Mouse (Mus musculus) CH12.LX (cell line): ENCODE results near the gene Bicd2. TPM values are rescaled to one million over a fixed set of nuclear protein-coding genes. Genes with fewer than 3 reads are reported as not detected.

Experiments
- DNase-seq: peaks from one replicate; pipeline ENCODE4 v3.0.0-alpha.2; 2013; ENCODE audit errors: extremely low read depth
- H3K27ac ChIP-seq: 2 replicates; pipeline ENCODE4 v1.5.1; 2012; ENCODE audit warnings: low read depth, mild to moderate bottlenecking, control low read depth, moderate library complexity; ENCODE audit not compliant: insufficient read depth
- H3K27me3 ChIP-seq: replicated peaks from 2 replicates; pipeline ENCODE3; 2012; ENCODE audit warnings: inconsistent platforms
- H3K36me3 ChIP-seq, 2 experiments: replicated peaks in 1 of 2; 2 replicates each; pipeline versions ENCODE3 to v1.6.1; 2012; ENCODE audit warnings: inconsistent platforms in 1 of 2, low read length in 1 of 2, mild to moderate bottlenecking in 1 of 2, mixed read lengths in 1 of 2, moderate library complexity in 1 of 2; ENCODE audit not compliant: control insufficient read depth in 1 of 2, insufficient read depth in 1 of 2
- H3K4me1 ChIP-seq, 2 experiments: 2 replicates each; pipeline ENCODE4 v1.6.1; 2012; ENCODE audit warnings: inconsistent platforms in 1 of 2, moderate library complexity in 1 of 2; ENCODE audit not compliant: insufficient read depth in 2 of 2, control insufficient read depth in 1 of 2
- H3K4me2 ChIP-seq: 2 replicates; pipeline ENCODE4 v1.6.1; 2012; ENCODE audit warnings: low read depth, mild to moderate bottlenecking, control low read depth; ENCODE audit not compliant: poor library complexity, insufficient read depth, severe bottlenecking
- H3K4me3 ChIP-seq, 3 experiments: fragments of 150-350 bp in 1 of 3; sonication (generic) in 1 of 3; replicated peaks in 1 of 3; 2 replicates each; pipeline versions ENCODE3 to v1.5.1; 2011 to 2012; ENCODE audit warnings: low read depth in 2 of 3, low read length in 2 of 3, mild to moderate bottlenecking in 2 of 3, moderate library complexity in 2 of 3, control low read depth in 1 of 3, improper control_type of control experiment in 1 of 3, inconsistent platforms in 1 of 3, mixed read lengths in 1 of 3; ENCODE audit not compliant: poor library complexity in 1 of 3
- H3K79me2 ChIP-seq: replicated peaks from 2 replicates; pipeline ENCODE4 v1.6.1; 2012; ENCODE audit warnings: mild to moderate bottlenecking, moderate library complexity; ENCODE audit not compliant: control insufficient read depth, poor library complexity, insufficient read depth, severe bottlenecking; ENCODE audit errors: extremely low read depth
- H3K9ac ChIP-seq: 2 replicates; pipeline ENCODE4 v1.6.1; 2012; ENCODE audit warnings: low read depth, mild to moderate bottlenecking, control low read depth, moderate library complexity; ENCODE audit not compliant: insufficient read depth
- H3K9me3 ChIP-seq: replicated peaks from 2 replicates; pipeline ENCODE3; 2012; ENCODE audit warnings: low read length, inconsistent platforms, mixed read lengths
- CHD1 ChIP-seq: IDR thresholded peaks from 2 replicates; pipeline ENCODE4 v1.6.1; 2012; ENCODE audit warnings: low read depth, low read length, improper control_type of control experiment, inconsistent platforms
- CHD2 ChIP-seq: IDR thresholded peaks from 2 replicates; pipeline ENCODE4 v1.6.1; 2011; ENCODE audit warnings: low read length, improper control_type of control experiment
- CTCF ChIP-seq, 2 experiments: IDR thresholded peaks in 1 of 2; conservative IDR thresholded peaks in 1 of 2; 2 replicates each; pipeline ENCODE4 v1.5.1; 2011 to 2012; ENCODE audit warnings: low read depth in 2 of 2, low read length in 2 of 2, improper control_type of control experiment in 1 of 2, inconsistent platforms in 1 of 2, mild to moderate bottlenecking in 1 of 2, moderate library complexity in 1 of 2
- ETS1 ChIP-seq: conservative IDR thresholded peaks from 2 replicates; pipeline ENCODE4 v1.6.1; 2012; ENCODE audit warnings: low read depth, mild to moderate bottlenecking, inconsistent platforms, low read length, improper control_type of control experiment, moderate library complexity
- HCFC1 ChIP-seq: IDR thresholded peaks from 2 replicates; pipeline ENCODE4 v1.6.1; 2012; ENCODE audit warnings: low read depth, mild to moderate bottlenecking, inconsistent platforms, low read length, improper control_type of control experiment
- KAT2A ChIP-seq: IDR thresholded peaks from 2 replicates; pipeline ENCODE4 v1.6.1; 2012; ENCODE audit warnings: low read length, improper control_type of control experiment, inconsistent platforms; ENCODE audit not compliant: insufficient replicate concordance
- MAFK ChIP-seq: IDR thresholded peaks from 2 replicates; pipeline ENCODE4 v1.6.1; 2011; ENCODE audit warnings: low read length, improper control_type of control experiment; ENCODE audit not compliant: insufficient replicate concordance
- MEF2A ChIP-seq: IDR thresholded peaks from 2 replicates; pipeline ENCODE4 v1.6.1; 2014; ENCODE audit warnings: low read depth, mild to moderate bottlenecking, inconsistent platforms, low read length, improper control_type of control experiment, borderline replicate concordance
- POLR2A ChIP-seq: IDR thresholded peaks from 2 replicates; pipeline ENCODE4 v1.6.1; 2011; ENCODE audit warnings: low read depth, mild to moderate bottlenecking, improper control_type of control experiment, low read length
- RAD21 ChIP-seq: IDR thresholded peaks from 2 replicates; pipeline ENCODE4 v1.6.1; 2011; ENCODE audit warnings: low read depth, mild to moderate bottlenecking, low read length, improper control_type of control experiment, moderate library complexity
- RCOR1 ChIP-seq: conservative IDR thresholded peaks from 2 replicates; pipeline ENCODE4 v1.6.1; 2012; ENCODE audit warnings: low read depth, mild to moderate bottlenecking, inconsistent platforms, low read length, improper control_type of control experiment
- SMC3 ChIP-seq: IDR thresholded peaks from 2 replicates; pipeline ENCODE4 v1.6.1; 2011; ENCODE audit warnings: low read depth, low read length, improper control_type of control experiment
- TCF12 ChIP-seq: IDR thresholded peaks from 2 replicates; pipeline ENCODE4 v1.6.1; 2014; ENCODE audit warnings: low read depth, mild to moderate bottlenecking, inconsistent platforms, low read length, improper control_type of control experiment
- USF2 ChIP-seq: conservative IDR thresholded peaks from 2 replicates; pipeline ENCODE4 v1.6.1; 2011; ENCODE audit warnings: low read depth, low read length, improper control_type of control experiment
- ZC3H11A ChIP-seq: IDR thresholded peaks from 2 replicates; pipeline ENCODE4 v1.6.1; 2012; ENCODE audit warnings: low read depth, mild to moderate bottlenecking, inconsistent platforms, low read length, improper control_type of control experiment
- dilution Hi-C: fragments of 300-500 bp; cut with MboI; formaldehyde crosslinking; loops from 2 replicates; pipeline ENCODE4 v1.14.3; 2020; ENCODE audit warnings: low sequenced_read_pairs; ENCODE audit not compliant: extremely low pct_unique_long_range_greater_than_20kb, extremely low pct_ligation_motif_present
- in situ Hi-C: fragments of 300-500 bp; cut with MboI; formaldehyde crosslinking; loops from 3 replicates; pipeline ENCODE4 v1.14.3; 2019; ENCODE audit warnings: low sequenced_read_pairs, low pct_ligation_motif_present, low pct_unique_long_range_greater_than_20kb, mixed read lengths
- polyA plus RNA-seq: library from polyadenylated mRNA; unstranded; fragments of >175 nt; gene quantifications from 2 replicates; pipeline ENCODE4 v1.2.1, GENCODE M21; 2012; ENCODE audit warnings: low read depth; ENCODE audit not compliant: insufficient read length
- total RNA-seq, 2 experiments: library from RNA; depleted of rRNA; stranded (reverse); fragments of 300-350 nt in 1 of 2; fragments of >200 nt in 1 of 2; gene quantifications; 2 replicates each; pipeline ENCODE4 v1.2.3; 2012 to 2014

Gene Bicd2
- total and polyA plus RNA-seq, 3 experiments, result 16.9 to 26.5 (median 21.0) TPM

DNA sequence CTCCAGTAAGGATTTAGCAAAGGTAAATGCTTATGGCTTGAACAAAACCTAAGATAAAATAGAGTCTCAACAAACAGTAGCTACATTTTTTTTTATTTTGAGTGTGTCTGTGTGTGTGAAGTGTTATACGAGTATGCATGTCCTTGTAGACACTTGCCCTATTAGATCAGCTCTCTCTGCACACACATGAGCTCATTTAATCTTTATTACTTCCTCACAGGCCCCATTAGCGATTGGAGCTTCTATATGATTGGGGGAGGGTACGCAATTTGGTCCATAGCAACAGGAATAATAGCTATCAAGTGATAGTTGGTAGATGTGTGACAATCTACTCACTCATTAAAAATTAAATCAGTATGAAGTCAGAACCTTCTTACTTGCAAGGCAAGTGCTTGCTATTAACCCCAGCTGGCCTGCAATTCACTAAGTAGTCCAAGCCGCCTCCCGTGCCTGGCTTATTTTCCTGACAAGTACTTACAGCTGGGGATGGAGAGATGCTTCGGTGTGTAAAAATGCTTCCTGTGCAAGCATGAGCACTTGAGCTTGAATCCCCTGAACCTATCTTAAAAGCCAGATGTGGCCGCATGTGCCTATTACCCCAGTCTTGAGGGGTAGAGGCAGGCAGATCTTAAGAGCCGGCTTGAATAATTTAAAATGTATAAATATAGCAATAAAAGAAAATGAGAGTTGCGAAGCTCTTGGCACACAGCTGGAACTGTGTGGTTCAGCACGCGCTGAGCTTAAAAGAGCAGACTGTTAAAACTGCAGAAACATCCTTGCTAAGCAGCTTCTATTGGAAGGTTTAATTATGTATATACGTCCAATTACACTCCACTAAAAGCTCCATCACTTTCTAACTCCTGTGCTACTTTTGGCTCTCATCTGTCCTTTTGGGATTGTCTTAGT, 6.1 kb upstream of the Bicd2 start:
- no peak overlapping the region for H3K4me2 ChIP-seq
- no peak for DNase-seq
- no peak overlapping the region for H3K27ac ChIP-seq
- H3K36me3 ChIP-seq, result no peaks in the 10 kb centered on the region
- TF ChIP-seq USF2, result no peak
- no peak overlapping the region for H3K9ac ChIP-seq
- H3K9me3 ChIP-seq, result peaks cover 4% of the 10 kb centered on the region
- peaks cover 0 to 6% of the 10 kb centered on the region in 2 experiments; a peak in 2 of 4 replicates for H3K4me1 ChIP-seq
- H3K4me3 ChIP-seq, result no peak overlapping the region
- in situ Hi-C loops (no loop called here), dilution Hi-C loops (no loop called here)
- H3K79me2 ChIP-seq, result no peaks in the 10 kb centered on the region
- H3K27me3 ChIP-seq, result no peaks in the 10 kb centered on the region

DNA sequence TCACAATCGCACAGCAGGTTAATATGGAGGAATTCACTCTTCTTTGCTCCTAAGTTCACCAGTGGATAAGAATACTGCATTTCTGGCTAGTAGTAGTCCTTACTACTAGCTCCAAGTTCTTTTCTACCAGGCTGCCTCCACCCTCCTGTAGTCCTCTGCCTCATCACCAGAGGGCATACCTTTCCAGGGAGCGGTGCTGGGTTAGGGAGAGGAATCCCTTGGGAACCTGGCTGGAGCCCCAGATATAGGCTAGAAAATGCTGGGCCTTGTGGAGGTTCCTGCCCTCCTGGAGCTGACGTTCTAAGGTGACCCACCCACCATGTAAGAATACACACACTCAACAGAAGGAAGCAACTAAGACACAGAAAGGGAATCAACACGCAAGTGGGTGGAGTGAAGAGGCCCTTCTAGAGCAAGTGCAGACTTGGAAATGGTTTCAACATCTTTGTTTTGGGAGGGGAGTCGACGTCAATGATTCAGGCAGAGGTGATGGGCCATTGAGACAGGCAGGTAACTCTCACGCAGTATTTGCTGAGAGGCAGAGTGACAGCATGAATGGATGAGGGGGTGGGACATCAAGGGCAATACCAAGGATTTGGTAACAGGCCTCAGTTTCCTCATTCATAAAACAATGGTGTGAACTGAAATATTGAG, 2.4 kb upstream of the Bicd2 start:
- TF ChIP-seq TCF12 (no peak), RCOR1 (no peak), KAT2A (no peak), ZC3H11A (peak; percentile 23; the same call in 1 of the 2 replicates), CHD2 (no peak), MEF2A (no peak), ETS1 (no peak), CTCF (conservative IDR thresholded peaks at IDR 0.05 in 1 of 2, IDR thresholded peaks at IDR 0.05 in 1 of 2; ENCODE audit: low read depth in 2 of 2, low read length in 2 of 2) (peak; percentile 43 to 77), SMC3 (peak; percentile 88), RAD21 (peak; percentile 71), CHD1 (no peak), MAFK (no peak), POLR2A (no peak), HCFC1 (no peak)
- no peaks in the 10 kb centered on the region for H3K27me3 ChIP-seq
- H3K36me3 ChIP-seq, result peaks cover 0 to under 1% of the 10 kb centered on the region in 2 experiments
- no peak overlapping the region for H3K4me2 ChIP-seq
- no peak overlapping the region for H3K27ac ChIP-seq
- DNase-seq, result peak; percentile 34
- no peak overlapping the region for H3K4me3 ChIP-seq
- no peak overlapping the region for H3K9ac ChIP-seq
- peaks cover 14% of the 10 kb centered on the region; the same call in 1 of the 2 replicates for H3K79me2 ChIP-seq
- peaks cover 5 to 31% of the 10 kb centered on the region in 2 experiments for H3K4me1 ChIP-seq
- in situ Hi-C loops (no loop called here), dilution Hi-C loops (no loop called here)
- H3K9me3 ChIP-seq, result peaks cover 4% of the 10 kb centered on the region
